20 mouse cellular contexts compared by ENCODE assay signal in the genomic region with DNA sequence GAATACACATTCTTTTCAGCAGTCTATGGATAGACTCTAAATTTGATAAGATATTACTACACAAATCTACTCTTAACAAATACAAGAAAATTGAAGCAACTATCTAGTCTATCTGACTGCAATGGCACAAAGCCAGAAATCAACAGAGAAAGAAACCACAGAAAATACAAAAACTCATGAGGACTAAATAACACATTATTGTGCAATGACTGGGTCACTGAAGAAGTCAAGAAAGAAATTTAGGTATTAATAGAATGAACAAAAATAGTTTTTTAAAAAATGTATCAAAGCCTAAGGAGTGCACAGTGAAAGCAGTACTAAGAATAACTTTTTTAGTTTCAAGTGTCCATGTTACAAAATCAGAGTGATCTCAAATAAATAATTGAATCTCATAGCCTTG.
DNase-seq lines count a peak whose midpoint lies in the region.
"Had no signal": no experiment of that assay in that cellular context is flagged by ENCODE, and none has a peak within 500 bp of the region (broad histone marks: within the 10 kb centered on the region; RNA-seq: fewer than 3 reads in every experiment).

No protein-coding gene starts in this region.

- DNase-seq in 3134 (ENCODE audit: extremely low read depth, insufficient read length, low spot score) = peak; percentile 9
- peak; percentile 2 for DNase-seq in 416B (ENCODE audit: low read depth)
- peak; percentile 33 for DNase-seq in Muller cell, postnatal 12 days (ENCODE audit: inconsistent ontology term)
- DNase-seq in adipocyte (ENCODE audit: low spot score) = peak; percentile 41
- no peak for DNase-seq in adrenal gland, postnatal 14 days
- no peak for DNase-seq in right cerebral cortex, postnatal 10 days (ENCODE audit: low spot score in 2 of 2)
- no peak for DNase-seq in layer of hippocampus, adult 9-10 months (ENCODE audit: low spot score)
- no peak for DNase-seq in midbrain, embryonic 10.5 days (ENCODE audit: low spot score)
- DNase-seq: adrenal gland, adult 8-10 months; adrenal gland, postnatal 25 days; cerebellum, adult 11-12 months; cerebellum, adult 2 months; cerebellum, adult 9-10 months; cerebellum, postnatal 10 days; cerebellum, postnatal 25 days; forebrain, postnatal 0 days had no signal

- no peaks in the 10 kb centered on the region for H3K36me3 ChIP-seq in midbrain, embryonic 10.5 days
- H3K36me3 ChIP-seq: embryonic facial prominence, embryonic 10.5 days; embryonic facial prominence, embryonic 12.5 days; forebrain, embryonic 15.5 days had no signal

- no peaks in the 10 kb centered on the region for H3K27me3 ChIP-seq in midbrain, embryonic 10.5 days (ENCODE audit: low read depth, poor library complexity, severe bottlenecking)
- H3K27me3 ChIP-seq: embryonic facial prominence, embryonic 12.5 days; forebrain, embryonic 13.5 days; forebrain, embryonic 15.5 days had no signal

- no peaks in the 10 kb centered on the region for H3K9me3 ChIP-seq in midbrain, embryonic 10.5 days (replicated peaks)
- H3K9me3 ChIP-seq: embryonic facial prominence, embryonic 10.5 days; embryonic facial prominence, embryonic 12.5 days; forebrain, embryonic 13.5 days; forebrain, embryonic 15.5 days had no signal

- H3K4me3 ChIP-seq in midbrain, embryonic 10.5 days = no peak overlapping the region
- H3K4me3 ChIP-seq: embryonic facial prominence, embryonic 10.5 days; embryonic facial prominence, embryonic 12.5 days; forebrain, embryonic 13.5 days; forebrain, embryonic 15.5 days had no signal

- no peak overlapping the region for H3K27ac ChIP-seq in midbrain, embryonic 10.5 days (replicated peaks)
- H3K27ac ChIP-seq: embryonic facial prominence, embryonic 10.5 days; embryonic facial prominence, embryonic 12.5 days; forebrain, embryonic 13.5 days; forebrain, embryonic 15.5 days had no signal

- no peaks in the 10 kb centered on the region for H3K4me1 ChIP-seq in midbrain, embryonic 10.5 days
- H3K4me1 ChIP-seq: embryonic facial prominence, embryonic 10.5 days; embryonic facial prominence, embryonic 12.5 days; forebrain, embryonic 13.5 days; forebrain, embryonic 15.5 days had no signal

Comparison
In these comparisons a context has a peak if more than half of its experiments do, and no peak if none do; other contexts are left out.
1. DNase-seq: peak in 3134 (single experiment), 416B (single experiment), Muller cell, postnatal 12 days (single experiment) and adipocyte (single experiment); none in adrenal gland, postnatal 14 days (single experiment), right cerebral cortex, postnatal 10 days (0 of 2), layer of hippocampus, adult 9-10 months (single experiment) and midbrain, embryonic 10.5 days (single experiment).